Mouse (Mus musculus) thymus, adult 2 months (tissue): ENCODE measurements around the gene Wdr17. TPM values are rescaled to one million over a fixed set of nuclear protein-coding genes. Genes with fewer than 3 reads are reported as not detected.

Experiments
- DNase-seq: peaks from one replicate; pipeline ENCODE4 v3.0.0; 2021
- H3K27ac ChIP-seq: fragments of 200-500 bp; 2 replicates; pipeline ENCODE4 v1.5.1; 2012; ENCODE audit warnings: low read length, control low read depth; ENCODE audit not compliant: control insufficient read depth, insufficient read depth
- H3K27me3 ChIP-seq: fragments of 200-500 bp; 2 replicates; pipeline ENCODE4 v1.6.1; 2012; ENCODE audit warnings: mild to moderate bottlenecking, low read length, moderate library complexity, mixed read lengths; ENCODE audit not compliant: control insufficient read depth, insufficient read depth
- H3K36me3 ChIP-seq: fragments of 200-500 bp; 2 replicates; pipeline ENCODE4 v1.6.1; 2012; ENCODE audit warnings: mild to moderate bottlenecking, low read length, moderate library complexity; ENCODE audit not compliant: control insufficient read depth, insufficient read depth
- H3K4me1 ChIP-seq: fragments of 200-500 bp; replicated peaks from 2 replicates; pipeline ENCODE4 v1.6.1; 2012; ENCODE audit warnings: low read length; ENCODE audit not compliant: control insufficient read depth, insufficient read depth
- H3K4me3 ChIP-seq: fragments of 200-500 bp; 2 replicates; pipeline ENCODE4 v1.5.1; 2012; ENCODE audit warnings: mild to moderate bottlenecking, low read length, control low read depth, moderate library complexity; ENCODE audit not compliant: control insufficient read depth, insufficient read depth
- CTCF ChIP-seq: fragments of 200-500 bp; IDR thresholded peaks from 2 replicates; pipeline ENCODE4 v1.5.1; 2012; ENCODE audit warnings: mild to moderate bottlenecking, control low read depth, low read length, moderate library complexity, borderline replicate concordance; ENCODE audit not compliant: control insufficient read depth, poor library complexity, insufficient read depth; ENCODE audit errors: extremely low read depth
- POLR2A ChIP-seq: fragments of 200-500 bp; IDR thresholded peaks from 2 replicates; pipeline ENCODE4 v1.6.1; 2012; ENCODE audit warnings: mild to moderate bottlenecking, low read length, control low read depth, moderate library complexity; ENCODE audit not compliant: control insufficient read depth, poor library complexity, insufficient read depth; ENCODE audit errors: extremely low read depth
- WGBS: fragments of 180-500 bp; shearing (Covaris S2); methylation state at CpG from one replicate; pipeline ENCODE4 v1.1.7; 2018; 5-methylcytosine and 5-hydroxymethylcytosine counted together
- polyA plus RNA-seq: library from polyadenylated mRNA; depleted of rRNA; stranded (reverse); fragments of >200 nt; gene quantifications from 2 replicates; pipeline ENCODE4 v1.2.3, GENCODE M21; 2012; rRNA removed

The Wdr17 gene
- 0.03 TPM in 1 of 2 replicates, not detected in the other for polyA plus RNA-seq

GRCm38 (mm10) chr8:54886987-54887785 is at the start of gene Wdr17:
TSS of gene Wdr17 (minus strand) at chr8:54887184.
- TF ChIP-seq CTCF, result no peak
- TF ChIP-seq POLR2A, result no peak
- WGBS, result 86% methylated on average over 9 of the region's 9 CpGs

GRCm38 (mm10) chr8:54932306-54932705 is 45.3 kb upstream of the Wdr17 start:
- no peaks in the 10 kb centered on the region for H3K4me1 ChIP-seq
- WGBS, result 81% methylated on average over 2 of the region's 2 CpGs

More at GRCm38 (mm10) chr8:54886987-54887785, at the start of gene Wdr17:
- Histone ChIP-seq H3K4me3 (no peak within 1 kb of the TSS), H3K36me3 (no peaks in the 10 kb centered on the region), H3K27ac (no peak within 1 kb of the TSS), H3K27me3 (no peaks in the 10 kb centered on the region), H3K4me1 (no peaks in the 10 kb centered on the region)
- DNase-seq, result no peak

GRCm38 (mm10) chr8:54924936-54925335 is 38.0 kb upstream of the Wdr17 start:
- H3K27me3 ChIP-seq, result no peaks in the 10 kb centered on the region
- 80% methylated on average over 3 of the region's 3 CpGs for WGBS
- no peaks in the 10 kb centered on the region for H3K4me1 ChIP-seq
- no peak for DNase-seq
- no peak overlapping the region for H3K4me3 ChIP-seq
- TF ChIP-seq POLR2A, result no peak
- no peak for TF ChIP-seq CTCF
- H3K27ac ChIP-seq, result no peak overlapping the region
- no peaks in the 10 kb centered on the region for H3K36me3 ChIP-seq

More at GRCm38 (mm10) chr8:54932306-54932705, 45.3 kb upstream of the Wdr17 start:
- H3K27me3 ChIP-seq, result no peaks in the 10 kb centered on the region
- no peak overlapping the region for H3K27ac ChIP-seq
- TF ChIP-seq POLR2A (no peak), CTCF (no peak)
- H3K4me3 ChIP-seq, result no peak overlapping the region
- no peak for DNase-seq
- H3K36me3 ChIP-seq, result no peaks in the 10 kb centered on the region

GRCm38 (mm10) chr8:54922160-54922855 is 35.3 kb upstream of the Wdr17 start:
- Histone ChIP-seq H3K4me1 (no peaks in the 10 kb centered on the region), H3K27ac (no peak overlapping the region), H3K36me3 (no peaks in the 10 kb centered on the region), H3K27me3 (no peaks in the 10 kb centered on the region), H3K4me3 (no peak overlapping the region)
- TF ChIP-seq CTCF (no peak), POLR2A (no peak)
- DNase-seq, result no peak
- WGBS, result 66% methylated on average over 2 of the region's 2 CpGs

- Histone ChIP-seq H3K27me3 (no peaks in the 10 kb centered on the region), H3K4me3 (no peak overlapping the region)
- WGBS, result 65% methylated on average over 9 of the region's 9 CpGs
Measured at GRCm38 (mm10) chr8:54917710-54918109, 30.7 kb upstream of the Wdr17 start.

GRCm38 (mm10) chr8:54912891-54913290 is 25.9 kb upstream of the Wdr17 start:
- Histone ChIP-seq H3K4me1 (no peaks in the 10 kb centered on the region), H3K27me3 (no peaks in the 10 kb centered on the region), H3K36me3 (no peaks in the 10 kb centered on the region), H3K4me3 (no peak overlapping the region), H3K27ac (no peak overlapping the region)
- DNase-seq, result no peak
- TF ChIP-seq CTCF (no peak), POLR2A (no peak)
- WGBS, result 95% methylated on average over 2 of the region's 2 CpGs

More at GRCm38 (mm10) chr8:54917710-54918109, 30.7 kb upstream of the Wdr17 start:
- Histone ChIP-seq H3K36me3 (no peaks in the 10 kb centered on the region), H3K4me1 (no peaks in the 10 kb centered on the region), H3K27ac (no peak overlapping the region)
- no peak for TF ChIP-seq POLR2A
- no peak for TF ChIP-seq CTCF
- no peak for DNase-seq
